Mouse (Mus musculus) lung, postnatal 4 days (tissue): ENCODE measurements around the gene Hip1r.

Experiments
- DNase-seq, 2 experiments: peaks; one replicate each; pipeline ENCODE4 v3.0.0; 2021

Hip1r gene

GRCm38 (mm10) chr5:123974616-123975111 lies 1.2 kb downstream of the Hip1r start:
- DNase-seq: peak; percentile 57 to 64

DNA sequence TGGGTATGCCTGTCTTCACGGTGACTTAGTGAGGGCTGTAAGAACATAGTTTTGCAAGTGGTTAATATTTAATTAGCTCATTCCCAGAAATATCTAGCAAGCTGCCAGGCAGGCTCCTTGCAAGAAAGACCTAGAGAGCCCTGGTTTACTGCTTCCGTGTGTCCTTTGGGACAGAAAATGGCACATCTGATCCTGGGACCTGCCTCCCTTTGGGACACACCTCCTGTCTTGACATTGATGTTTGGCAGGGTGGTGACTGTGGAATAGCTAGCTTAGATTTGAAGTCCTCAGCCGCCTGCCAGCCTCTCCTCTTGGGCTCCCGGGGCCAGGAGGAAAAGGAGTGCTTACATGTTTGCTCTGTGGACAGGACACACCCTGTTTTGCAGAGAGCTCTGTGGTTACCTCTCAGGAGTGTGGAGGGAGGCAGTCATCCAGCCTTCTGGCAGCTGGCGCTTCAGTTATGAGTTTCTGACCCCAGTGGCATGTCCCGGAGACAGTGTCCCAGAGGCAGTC lies 2.3 kb downstream of the Hip1r start:
- peak; percentile 62 to 84 for DNase-seq

GRCm38 (mm10) chr5:123977231-123977630 lies 3.8 kb downstream of the Hip1r start:
- peak in 1 of 2 experiments; percentile 5 for DNase-seq

DNA sequence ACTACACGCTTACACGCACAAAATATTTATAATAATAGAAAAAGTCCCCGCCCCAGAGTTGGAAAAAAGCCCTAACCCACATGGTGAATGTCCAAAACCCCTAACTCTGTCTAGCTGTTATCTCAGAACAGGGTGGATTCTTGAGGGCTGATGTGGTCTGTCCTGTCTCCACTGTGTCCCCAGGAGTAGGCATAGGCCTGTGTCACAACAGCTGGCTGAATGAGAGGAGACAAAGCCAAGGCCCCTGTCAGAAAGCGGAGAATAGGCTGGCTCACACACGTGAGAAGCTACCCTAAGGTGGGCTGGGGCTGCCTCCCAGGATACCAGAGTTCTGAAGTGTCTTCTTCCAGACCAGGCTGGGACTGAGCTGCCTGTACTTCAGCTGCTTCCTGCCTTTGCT lies 4.7 kb downstream of the Hip1r start:
- DNase-seq: no peak

- DNase-seq: no peak
These were observed 6.0 kb downstream of the Hip1r start for GRCm38 (mm10) chr5:123979221-123979979.

DNA sequence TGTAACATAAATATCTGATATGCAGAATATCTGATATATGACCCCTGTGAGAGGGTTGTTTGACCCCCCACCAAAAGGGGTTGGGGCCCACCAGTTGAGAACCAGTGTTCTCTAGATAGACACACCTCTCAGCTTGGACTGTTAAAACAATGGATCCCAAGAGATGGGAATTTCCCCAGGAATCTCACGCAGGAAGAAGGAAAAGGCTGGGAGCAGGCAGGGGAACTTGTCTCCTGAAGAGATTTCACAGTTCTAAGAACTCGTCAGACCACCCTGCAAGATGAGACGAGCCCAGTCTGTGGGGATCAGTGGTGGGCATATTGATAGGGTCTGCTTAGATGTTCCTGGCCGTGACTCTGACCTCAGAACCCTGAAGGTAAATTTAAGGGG lies 6.5 kb downstream of the Hip1r start:
- no peak for DNase-seq

DNA sequence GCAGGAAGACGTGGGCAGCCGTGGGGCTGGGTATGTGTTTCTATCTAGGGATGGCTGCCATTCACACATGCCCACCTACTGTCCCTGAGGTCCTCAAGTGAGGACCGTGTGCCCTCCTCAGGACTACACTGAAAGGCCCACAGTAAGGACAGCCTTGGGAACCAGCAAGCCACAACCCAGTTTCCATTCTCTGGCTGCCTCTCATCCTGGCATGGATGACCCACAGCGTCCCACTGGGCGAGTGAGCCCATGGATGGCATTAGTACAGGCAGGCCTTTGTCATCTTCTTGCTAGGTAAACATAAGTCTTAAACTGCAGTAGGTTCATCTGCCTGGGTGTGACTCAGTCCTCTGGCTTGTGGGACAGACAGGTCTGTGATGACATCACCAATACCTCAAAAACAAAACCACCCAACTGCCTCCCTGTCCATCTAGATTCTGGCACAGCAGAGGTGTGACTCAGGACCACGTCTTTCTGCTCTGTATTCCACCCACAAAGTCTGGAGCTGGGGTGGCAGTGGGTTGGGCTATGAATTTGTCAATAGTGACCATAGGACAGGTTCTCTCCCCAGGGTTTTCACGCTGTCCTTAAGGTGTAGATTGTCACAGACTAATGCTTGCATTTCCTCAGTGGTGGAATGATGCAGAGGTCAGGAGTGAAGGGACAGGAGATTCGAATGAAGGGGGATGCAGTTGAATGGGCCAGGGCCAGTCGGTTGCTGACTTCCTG lies 7.3 kb downstream of the Hip1r start:
- no peak for DNase-seq

DNA sequence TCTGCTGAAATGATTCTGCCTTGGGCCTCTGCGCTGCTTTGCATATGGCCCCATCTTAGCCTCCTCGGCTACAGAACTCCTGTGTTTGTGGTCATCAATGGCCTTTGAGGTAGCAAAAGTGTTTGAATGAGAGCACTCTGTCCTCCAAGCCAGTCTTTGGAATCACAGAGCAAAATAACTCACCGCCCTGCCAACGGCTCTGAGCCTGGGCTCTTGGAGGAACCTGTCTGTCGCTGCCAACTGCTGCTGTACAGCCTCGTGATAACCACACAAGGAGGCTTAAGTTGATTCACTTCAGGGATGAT lies 7.8 kb downstream of the Hip1r start:
- DNase-seq: peak in 1 of 2 experiments; percentile 59

DNA sequence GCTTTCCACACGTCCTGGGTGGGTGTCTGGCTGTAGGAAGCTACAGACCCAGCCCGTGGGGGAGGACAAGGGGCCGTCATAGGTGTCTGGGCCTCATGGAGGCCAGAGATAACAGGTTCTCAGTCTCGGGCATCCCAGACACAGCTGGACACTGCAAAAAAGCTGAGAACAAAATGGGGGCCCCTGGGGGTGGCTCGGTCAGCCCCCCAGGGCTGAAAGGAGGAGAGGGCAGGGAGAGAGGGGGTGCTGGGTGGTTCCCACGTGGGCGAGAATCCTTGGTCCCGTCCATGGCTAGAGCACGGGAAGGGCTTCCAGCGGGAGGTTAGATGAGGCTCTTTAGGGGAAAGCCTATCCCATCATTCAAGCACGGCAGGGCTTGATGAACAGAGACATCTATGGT lies 9.4 kb downstream of the Hip1r start:
- no peak for DNase-seq

GRCm38 (mm10) chr5:123985434-123985833 lies 12.0 kb downstream of the Hip1r start:
- DNase-seq: peak in 1 of 2 experiments; percentile 16

GRCm38 (mm10) chr5:123986925-123987324 lies 13.5 kb downstream of the Hip1r start:
- peak in 1 of 2 experiments; percentile 56 for DNase-seq

DNA sequence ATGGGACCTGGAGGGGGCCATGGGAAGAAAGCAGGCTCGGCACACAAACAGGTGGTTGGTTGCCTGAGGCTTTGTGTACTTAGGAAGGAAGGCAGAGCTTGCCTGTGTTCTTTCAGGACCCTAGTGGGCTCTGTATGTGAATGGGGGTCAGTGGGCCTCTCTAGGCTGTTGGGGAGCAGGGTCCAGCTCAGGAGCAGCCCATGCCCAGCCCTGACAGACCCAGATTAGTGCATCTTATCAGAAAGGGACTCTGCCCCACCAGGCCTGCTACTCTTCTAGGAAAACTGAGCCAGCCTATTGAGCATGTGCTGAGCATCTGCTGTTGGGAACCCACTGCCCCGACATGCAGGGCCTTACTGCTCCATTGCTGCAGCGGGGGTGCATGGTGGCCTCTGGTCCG lies 14.1 kb downstream of the Hip1r start:
- peak in 1 of 2 experiments; percentile 16 for DNase-seq

GRCm38 (mm10) chr5:123989941-123990885 lies 16.8 kb downstream of the Hip1r start:
- peak; percentile 68 to 83 for DNase-seq

GRCm38 (mm10) chr5:123991321-123991720 lies 17.9 kb downstream of the Hip1r start:
- DNase-seq: no peak

- peak; percentile 68 to 79 for DNase-seq
These were observed 18.8 kb downstream of the Hip1r start for GRCm38 (mm10) chr5:123992193-123992637.

- peak; percentile 81 to 90 for DNase-seq
These were observed 19.4 kb downstream of the Hip1r start for GRCm38 (mm10) chr5:123992794-123993193.

DNA sequence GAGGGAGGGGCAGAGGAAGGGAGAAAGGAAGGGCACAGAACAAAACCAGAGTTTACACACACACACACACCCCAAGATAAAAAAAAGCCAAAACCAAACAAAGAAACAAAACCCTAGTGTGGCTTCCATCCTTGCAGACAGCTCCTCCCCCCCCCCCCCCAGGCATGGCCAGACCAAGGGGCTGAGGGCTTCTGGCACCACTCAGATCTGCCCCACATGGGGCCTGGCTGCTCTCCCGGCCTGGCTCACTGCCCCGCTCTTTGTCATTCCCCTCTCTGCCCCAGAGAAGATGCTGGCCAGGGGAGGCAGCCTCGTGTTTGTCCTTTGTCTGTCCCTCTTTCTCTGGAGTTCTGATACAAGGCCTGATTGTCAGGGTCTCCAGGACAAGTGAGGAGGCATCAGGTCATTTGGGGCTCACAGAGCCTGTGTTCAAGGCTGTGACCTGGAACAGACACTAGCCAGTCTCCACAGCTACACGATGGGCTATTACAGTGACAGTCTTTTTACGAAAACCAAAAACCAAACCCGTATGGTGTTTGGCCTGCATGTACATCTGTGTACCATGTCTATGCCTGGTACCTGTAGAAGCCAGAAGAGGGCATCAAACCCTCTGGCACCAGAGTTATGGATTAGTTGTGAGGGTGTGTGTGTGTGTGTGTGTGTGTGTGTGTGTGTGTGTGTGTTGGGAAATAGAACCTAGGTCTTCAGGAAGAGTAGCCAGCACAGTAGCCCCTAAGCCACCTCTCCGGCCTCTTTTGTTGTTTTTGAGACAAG lies 20.0 kb downstream of the Hip1r start:
- DNase-seq: peak; percentile 53 to 76

DNA sequence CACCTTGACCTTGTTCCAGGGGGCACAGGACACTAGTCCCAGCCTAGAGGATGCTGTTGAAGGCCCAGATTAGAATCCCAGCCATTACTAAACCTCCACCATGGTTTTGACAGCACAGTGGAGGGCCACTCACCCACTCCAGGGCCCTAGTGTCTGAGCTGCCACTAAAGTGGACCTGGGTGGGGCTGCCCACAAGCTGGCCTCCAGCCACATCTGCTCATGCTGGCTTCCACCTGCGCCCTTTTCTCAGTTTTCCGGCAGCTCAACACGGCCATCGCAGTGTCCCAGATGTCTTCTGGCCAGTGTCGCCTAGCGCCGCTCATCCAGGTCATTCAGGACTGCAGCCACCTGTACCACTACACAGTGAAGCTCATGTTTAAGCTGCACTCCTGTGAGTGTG lies 21.0 kb downstream of the Hip1r start:
- peak in 1 of 2 experiments; percentile 53 for DNase-seq

DNA sequence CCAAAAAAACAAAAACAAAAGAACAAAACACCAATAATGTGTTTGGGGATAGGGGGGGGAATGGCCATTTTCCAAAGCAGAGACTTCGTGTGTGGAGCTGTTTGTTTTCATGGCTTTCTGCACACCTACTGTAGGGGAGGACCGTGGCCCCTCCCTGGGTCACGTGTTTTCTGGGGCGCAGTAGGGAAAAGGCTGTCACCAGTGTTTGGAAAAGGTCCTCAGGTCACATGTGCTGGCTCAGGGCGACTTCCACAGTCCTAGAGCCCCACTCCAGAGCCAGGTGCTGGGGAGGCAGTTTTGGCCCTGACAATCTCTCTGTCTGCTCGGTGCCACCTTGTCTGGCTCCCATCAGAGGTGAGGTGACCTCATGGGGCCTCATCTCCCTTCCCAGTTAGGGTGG lies 22.0 kb downstream of the Hip1r start:
- no peak for DNase-seq

GRCm38 (mm10) chr5:123996194-123996593 lies 22.8 kb downstream of the Hip1r start:
- peak in 1 of 2 experiments; percentile 62 for DNase-seq

DNA sequence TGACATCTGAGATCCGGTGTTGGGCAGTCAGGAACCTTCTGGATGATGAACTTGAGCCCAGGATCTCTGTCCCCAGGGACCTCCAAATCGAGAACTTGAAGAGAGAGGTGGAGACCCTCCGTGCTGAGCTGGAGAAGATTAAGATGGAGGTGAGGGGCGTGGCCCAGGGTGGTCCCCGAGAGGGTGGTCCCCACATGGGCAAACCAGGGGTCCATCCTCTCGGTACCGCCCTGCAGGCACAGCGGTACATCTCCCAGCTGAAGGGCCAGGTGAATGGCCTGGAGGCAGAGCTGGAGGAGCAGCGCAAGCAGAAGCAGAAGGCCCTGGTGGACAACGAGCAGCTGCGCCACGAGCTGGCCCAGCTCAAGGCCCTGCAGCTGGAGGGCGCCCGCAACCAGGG lies 23.3 kb downstream of the Hip1r start:
- DNase-seq: no peak

DNA sequence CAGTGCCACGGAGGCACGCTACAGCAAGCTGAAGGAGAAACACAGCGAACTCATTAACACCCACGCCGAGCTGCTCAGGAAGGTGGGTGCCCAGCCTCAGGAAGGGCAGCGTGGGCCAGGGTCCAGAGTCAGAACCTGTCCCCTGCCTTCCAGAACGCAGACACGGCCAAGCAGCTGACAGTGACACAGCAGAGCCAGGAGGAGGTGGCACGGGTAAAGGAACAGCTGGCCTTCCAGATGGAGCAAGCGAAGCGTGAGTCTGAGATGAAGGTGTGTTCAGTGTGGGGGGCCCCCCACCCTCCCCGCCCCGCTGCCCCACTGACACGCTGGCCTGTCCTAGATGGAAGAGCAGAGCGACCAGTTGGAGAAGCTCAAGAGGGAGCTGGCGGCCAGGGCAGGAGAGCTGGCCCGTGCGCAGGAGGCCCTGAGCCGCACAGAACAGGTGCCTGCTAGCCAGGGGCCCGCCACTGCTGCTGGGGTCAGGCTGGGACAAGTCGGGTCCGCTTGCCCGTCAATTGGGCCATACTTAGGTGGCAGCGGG lies 23.9 kb downstream of the Hip1r start:
- peak in 1 of 2 experiments; percentile 27 for DNase-seq
